Mouse (Mus musculus) erythroid progenitor cell, adult 5-6 weeks (primary cell): Measurements from ENCODE around the gene Vmn1r65. TPM values are rescaled to one million over a fixed set of nuclear protein-coding genes. Genes with fewer than 3 reads are reported as not detected.
"Not testable (repeated sequence)": the region's sequence is repeated elsewhere in the genome, so short reads cannot be mapped to it uniquely, and the experiment has no call there.

Experiments used
- ATAC-seq: replicated peaks from 2 replicates; pipeline ENCODE4 v1.8.0; 2016; ENCODE audit warnings: moderate number of reproducible peaks, mild to moderate bottlenecking, moderate TSS enrichment, inconsistent platforms; ENCODE audit not compliant: poor library complexity, low FRiP score, severe bottlenecking
- total RNA-seq, 2 experiments: library from RNA; stranded (forward) in 1 of 2; stranded (reverse) in 1 of 2; fragments of 150-400 nt in 1 of 2; fragments of 186-747, 209-891 nt in 1 of 2; gene quantifications; 2 replicates each; pipeline versions ENCODE4 v1.2.3 to v1.2.4; 2015 to 2017; ENCODE audit warnings: low replicate concordance in 2 of 2

Gene Vmn1r65
- not detected in 2 replicates for total RNA-seq (2015; ENCODE audit: low replicate concordance)
- total RNA-seq (2017; ENCODE audit: low replicate concordance), result not detected in 2 replicates

DNA sequence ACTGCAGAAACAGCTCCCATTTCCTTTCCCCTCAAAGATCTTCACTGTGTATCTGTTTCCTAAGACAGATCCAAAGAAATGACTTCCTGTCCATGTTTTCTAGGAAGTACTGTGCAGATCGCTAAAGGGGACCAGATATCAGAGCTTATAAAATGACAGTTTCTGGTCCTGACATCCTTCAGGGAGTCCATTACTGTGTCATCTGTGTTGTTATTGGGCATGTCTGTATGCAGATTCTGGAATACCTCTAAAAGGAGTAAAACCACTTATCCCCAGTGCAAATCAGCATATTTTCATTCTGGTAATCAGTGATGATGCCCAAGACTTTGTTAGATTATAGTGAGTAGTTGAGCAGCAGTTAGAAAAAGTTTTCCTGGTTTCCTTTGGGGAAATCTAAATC, at the start of gene Vmn1r65:
Vmn1r65 (minus strand) TSS at position 101 of the 400 bp plus-strand sequence.
- no peak for ATAC-seq

GRCm38 (mm10) chr7:6044861-6045260, 34.1 kb upstream of the Vmn1r65 start, which contains the start of gene Nlrp4c:
TSS of gene Nlrp4c (plus strand) at chr7:6045161.
- no peak for ATAC-seq

- not testable (repeated sequence) for ATAC-seq
Observed at GRCm38 (mm10) chr7:5982426-5982825, 28.4 kb downstream of the Vmn1r65 start.

- ATAC-seq, result not testable (repeated sequence)
Observed at GRCm38 (mm10) chr7:5972546-5972945, 38.3 kb downstream of the Vmn1r65 start.

Other genes with a start within 250 kb of the Vmn1r65 start
- gene Vmn1r63, start 205.6 kb downstream of the Vmn1r65 start, total RNA-seq (2015; ENCODE audit: low replicate concordance), result not detected in 2 replicates
- not detected in 2 replicates for gene Vmn1r63, start 205.6 kb downstream of the Vmn1r65 start, total RNA-seq (2017; ENCODE audit: low replicate concordance)
- not detected in 2 replicates for gene Vmn1r64, start 126.5 kb downstream of the Vmn1r65 start, total RNA-seq (2015; ENCODE audit: low replicate concordance)
- not detected in 2 replicates for gene Vmn1r64, start 126.5 kb downstream of the Vmn1r65 start, total RNA-seq (2017; ENCODE audit: low replicate concordance)
- gene Nlrp4c, start 34.2 kb upstream of the Vmn1r65 start, total RNA-seq (2015; ENCODE audit: low replicate concordance), result not detected in 2 replicates
- gene Nlrp4c, start 34.2 kb upstream of the Vmn1r65 start, total RNA-seq (2017; ENCODE audit: low replicate concordance), result not detected in 2 replicates
- 16.8 and 18.4 TPM in 2 replicates for gene Zfp787, start 145.0 kb upstream of the Vmn1r65 start, total RNA-seq (2015; ENCODE audit: low replicate concordance)
- 4.1 and 7.6 TPM in 2 replicates for gene Zfp787, start 145.0 kb upstream of the Vmn1r65 start, total RNA-seq (2017; ENCODE audit: low replicate concordance)
- 0.42 TPM in 1 of 2 replicates, not detected in the other for gene Zfp444, start 161.2 kb upstream of the Vmn1r65 start, total RNA-seq (2015; ENCODE audit: low replicate concordance)
- 4.2 and 11.6 TPM in 2 replicates for gene Zfp444, start 161.2 kb upstream of the Vmn1r65 start, total RNA-seq (2017; ENCODE audit: low replicate concordance)
- gene Galp, start 186.1 kb upstream of the Vmn1r65 start, total RNA-seq (2015; ENCODE audit: low replicate concordance), result not detected in 2 replicates
- gene Galp, start 186.1 kb upstream of the Vmn1r65 start, total RNA-seq (2017; ENCODE audit: low replicate concordance), result not detected in 2 replicates
- not detected in 2 replicates for gene Zscan5b, start 211.3 kb upstream of the Vmn1r65 start, total RNA-seq (2015; ENCODE audit: low replicate concordance)
- not detected in 2 replicates for gene Zscan5b, start 211.3 kb upstream of the Vmn1r65 start, total RNA-seq (2017; ENCODE audit: low replicate concordance)
- not detected in 2 replicates for gene Epp13, start 241.7 kb upstream of the Vmn1r65 start, total RNA-seq (2015; ENCODE audit: low replicate concordance)
- gene Epp13, start 241.7 kb upstream of the Vmn1r65 start, total RNA-seq (2017; ENCODE audit: low replicate concordance), result not detected in 2 replicates